Comparison of ENCODE assay signal across 8 mouse cellular contexts in the genomic region with DNA sequence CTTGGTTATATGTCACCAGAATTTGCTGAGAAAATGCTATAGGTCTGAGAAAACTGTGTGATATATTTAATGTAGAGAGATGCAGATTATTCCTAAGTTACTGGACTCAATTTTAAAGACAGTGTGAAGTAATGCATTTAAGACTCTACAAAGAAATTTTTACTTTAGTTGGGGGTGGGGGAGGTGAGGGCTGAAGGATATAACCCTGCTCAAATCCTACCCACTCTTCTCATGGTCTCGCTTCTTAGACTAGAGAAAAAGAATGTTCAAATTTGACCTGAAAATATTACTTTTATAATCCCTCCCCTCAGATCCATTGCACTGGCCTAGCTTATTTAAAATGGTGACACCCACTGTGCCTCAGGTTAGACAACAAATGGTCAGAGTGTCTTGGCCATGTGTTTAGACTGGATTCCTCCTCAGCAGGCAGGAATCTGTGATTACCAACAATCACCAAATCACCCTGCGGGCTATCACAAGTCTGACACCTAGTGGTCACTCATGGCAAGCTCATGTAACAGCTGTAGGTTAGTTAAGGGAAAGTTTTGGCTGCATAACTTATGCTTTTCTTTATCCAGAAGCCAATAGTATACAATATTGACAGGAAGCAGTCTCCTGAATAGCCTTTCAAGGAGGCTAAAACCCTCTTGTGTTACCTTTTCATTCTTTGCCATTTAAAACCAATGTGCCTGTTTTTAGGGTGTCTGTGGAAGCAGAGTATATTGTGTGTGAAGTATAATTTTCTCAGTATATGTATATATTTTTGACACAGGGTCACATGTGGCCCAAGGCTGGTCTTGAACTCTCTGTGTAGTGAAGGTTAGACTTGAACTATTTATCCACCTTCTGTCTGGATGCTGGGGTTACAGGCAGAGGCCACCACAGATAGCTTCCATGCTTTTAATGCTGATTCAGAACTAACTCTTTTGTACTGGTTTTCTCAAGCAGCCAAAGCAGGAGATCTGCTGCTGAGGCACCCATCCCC.
A peak's percentile ranks its signal among the peaks of the same experiment; 100 is the strongest.
DNase-seq lines count a peak whose midpoint lies in the region; ATAC-seq and TF ChIP-seq lines count a peak whose summit lies in the region.

No protein-coding gene starts in this region.

- no peaks in the 10 kb centered on the region for H3K27me3 ChIP-seq in heart, embryonic 11.5 days (ENCODE audit: control insufficient read depth, insufficient read depth, low read length)
- no peaks in the 10 kb centered on the region for H3K27me3 ChIP-seq in forebrain, embryonic 14.5 days (replicated peaks; ENCODE audit: control insufficient read depth, insufficient read depth, low read length)
- H3K27me3 ChIP-seq in hindbrain, postnatal 0 days (ENCODE audit: insufficient read depth, low read length): no peaks in the 10 kb centered on the region

- DNase-seq in heart, adult 8-10 months (ENCODE audit: low spot score): peak; percentile 53
- peak; percentile 85 for DNase-seq in forebrain, embryonic 14.5 days (ENCODE audit: low spot score)
- DNase-seq in hindbrain, postnatal 0 days (ENCODE audit: low spot score): peak; percentile 83
- DNase-seq in layer of hippocampus, postnatal 14 days (ENCODE audit: low spot score in 2 of 2): peak; percentile 46 to 66
- peak; percentile 26 for DNase-seq in right cerebral cortex, postnatal 25 days

- no peak overlapping the region for H3K4me3 ChIP-seq in heart, embryonic 11.5 days (ENCODE audit: low read depth, low read length)
- no peak overlapping the region for H3K4me3 ChIP-seq in forebrain, embryonic 14.5 days (ENCODE audit: low read depth, low read length)
- no peak overlapping the region for H3K4me3 ChIP-seq in hindbrain, postnatal 0 days (ENCODE audit: low read length)

- ATAC-seq in heart, embryonic 11.5 days (replicated peaks; ENCODE audit: insufficient number of reproducible peaks, low FRiP score, low TSS enrichment): no peak
- peak; percentile 67; the same call in 1 of the 2 replicates for ATAC-seq in cerebellum, adult (ENCODE audit: insufficient number of reproducible peaks, low FRiP score, low TSS enrichment)
- ATAC-seq in forebrain, embryonic 14.5 days: peak; percentile 81
- ATAC-seq in hindbrain, postnatal 0 days: peak; percentile 78; the same call in 1 of the 2 replicates
- peak; percentile 97 for ATAC-seq in megakaryocyte progenitor cell, adult 5-6 weeks (replicated peaks; ENCODE audit: poor library complexity)

- H3K9ac ChIP-seq in heart, embryonic 11.5 days (ENCODE audit: low read depth, low read length): no peak overlapping the region
- no peak overlapping the region for H3K9ac ChIP-seq in forebrain, embryonic 14.5 days (ENCODE audit: low read length)
- no peak overlapping the region for H3K9ac ChIP-seq in hindbrain, postnatal 0 days (replicated peaks; ENCODE audit: low read length)

- no peak overlapping the region for H3K4me2 ChIP-seq in heart, embryonic 11.5 days
- no peak overlapping the region for H3K4me2 ChIP-seq in forebrain, embryonic 14.5 days (ENCODE audit: low read length)
- no peak overlapping the region for H3K4me2 ChIP-seq in hindbrain, postnatal 0 days (ENCODE audit: low read depth, low read length)

- no peaks in the 10 kb centered on the region for H3K36me3 ChIP-seq in heart, embryonic 11.5 days (ENCODE audit: control insufficient read depth, insufficient read depth, low read length)
- H3K36me3 ChIP-seq in forebrain, embryonic 14.5 days (ENCODE audit: control insufficient read depth, insufficient read depth, low read length): no peaks in the 10 kb centered on the region
- H3K36me3 ChIP-seq in hindbrain, postnatal 0 days (ENCODE audit: insufficient read depth, low read length): no peaks in the 10 kb centered on the region

- H3K4me1 ChIP-seq in heart, embryonic 11.5 days (ENCODE audit: control insufficient read depth, insufficient read depth, low read length): no peaks in the 10 kb centered on the region
- no peaks in the 10 kb centered on the region for H3K4me1 ChIP-seq in forebrain, embryonic 14.5 days (ENCODE audit: control insufficient read depth, insufficient read depth, low read length)
- H3K4me1 ChIP-seq in hindbrain, postnatal 0 days (ENCODE audit: insufficient read depth, low read length): no peaks in the 10 kb centered on the region

- no peaks in the 10 kb centered on the region for H3K9me3 ChIP-seq in heart, embryonic 11.5 days (replicated peaks; ENCODE audit: control insufficient read depth, low read length)
- no peaks in the 10 kb centered on the region for H3K9me3 ChIP-seq in forebrain, embryonic 14.5 days (replicated peaks; ENCODE audit: control insufficient read depth, low read length)
- no peaks in the 10 kb centered on the region for H3K9me3 ChIP-seq in hindbrain, postnatal 0 days (ENCODE audit: low read length)

- 40% methylated on average over 2 of the region's 2 CpGs for WGBS in heart, embryonic 11.5 days (ENCODE audit: insufficient replicate concordance)
- WGBS in forebrain, embryonic 14.5 days: 47% methylated on average over 2 of the region's 2 CpGs
- 41% methylated on average over 2 of the region's 2 CpGs for WGBS in hindbrain, postnatal 0 days

- no peak overlapping the region for H3K27ac ChIP-seq in heart, embryonic 11.5 days (ENCODE audit: low read depth, low read length)
- H3K27ac ChIP-seq in forebrain, embryonic 14.5 days (ENCODE audit: low read depth, low read length): no peak overlapping the region
- H3K27ac ChIP-seq in hindbrain, postnatal 0 days: no peak overlapping the region

- TF ChIP-seq CTCF in hindbrain, postnatal 0 days (IDR thresholded peaks at IDR 0.05; ENCODE audit: low read depth): peak; percentile 97

Comparison
In these comparisons a context has a peak if more than half of its experiments do, and no peak if none do; other contexts are left out.
1. DNase-seq: peak in every context shown above with its lines; median percentile 85 in forebrain, embryonic 14.5 days; 83 in hindbrain, postnatal 0 days; 56 in layer of hippocampus, postnatal 14 days; 53 in heart, adult 8-10 months; 26 in right cerebral cortex, postnatal 25 days.